Mouse (Mus musculus) heart, adult 9 months (tissue): ENCODE results near the gene Birc3.

ENCODE experiments used
- DNase-seq, 2 experiments: peaks; one replicate each; pipeline ENCODE4 v3.0.0; 2022; ENCODE audit warnings: low spot score in 2 of 2

Birc3 gene

GRCm38 (mm10) chr9:7822758-7823157 is 50.2 kb downstream of the Birc3 start:
- DNase-seq, result no peak

GRCm38 (mm10) chr9:7805101-7805506 is 67.9 kb downstream of the Birc3 start:
- DNase-seq, result no peak
